Mouse (Mus musculus) embryonic facial prominence, embryonic 11.5 days (tissue): ENCODE data around the gene Itgbl1. TPM values are rescaled to one million over a fixed set of nuclear protein-coding genes. Genes with fewer than 3 reads are reported as not detected.

ENCODE experiments used
- ATAC-seq: fragments of 200-750 bp; cut with Nextera tagmentation; replicated peaks from 2 replicates; pipeline ENCODE4 v1.8.0; 2017; ENCODE audit warnings: low read depth; ENCODE audit not compliant: insufficient number of reproducible peaks, low FRiP score, low TSS enrichment
- DNase-seq: peaks from one replicate; pipeline ENCODE4 v3.0.0-alpha.2; 2015; ENCODE audit warnings: low spot score
- H3K27ac ChIP-seq: fragments of 300-500 bp; sonication (generic); replicated peaks from 2 replicates; pipeline ENCODE4 v1.5.1; 2014; ENCODE audit warnings: mild to moderate bottlenecking, low read depth, low read length, control low read depth
- H3K27me3 ChIP-seq: fragments of 300-500 bp; sonication (generic); 2 replicates; pipeline ENCODE4 v1.6.1; 2014; ENCODE audit warnings: mild to moderate bottlenecking, low read length, moderate library complexity, mixed read lengths; ENCODE audit not compliant: control insufficient read depth, insufficient read depth
- H3K36me3 ChIP-seq: fragments of 300-500 bp; sonication (generic); replicated peaks from 2 replicates; pipeline ENCODE4 v1.6.1; 2014; ENCODE audit warnings: low read depth, mild to moderate bottlenecking, low read length, moderate library complexity, mixed read lengths; ENCODE audit not compliant: control insufficient read depth, insufficient read depth
- H3K4me1 ChIP-seq: fragments of 300-500 bp; sonication (generic); 2 replicates; pipeline ENCODE4 v1.6.1; 2014; ENCODE audit warnings: low read length, mixed read lengths; ENCODE audit not compliant: control insufficient read depth, insufficient read depth
- H3K4me2 ChIP-seq: fragments of 300-500 bp; sonication (generic); 2 replicates; pipeline ENCODE4 v1.6.1; 2014; ENCODE audit warnings: low read depth, mild to moderate bottlenecking, control low read depth, low read length, moderate library complexity
- H3K4me3 ChIP-seq: fragments of 300-500 bp; sonication (generic); 2 replicates; pipeline ENCODE4 v1.5.1; 2014; ENCODE audit warnings: low read depth, low read length, control low read depth
- H3K9ac ChIP-seq: fragments of 300-500 bp; sonication (generic); replicated peaks from 2 replicates; pipeline ENCODE4 v1.6.1; 2014; ENCODE audit warnings: mild to moderate bottlenecking, control low read depth, low read length
- H3K9me3 ChIP-seq: fragments of 300-500 bp; sonication (generic); replicated peaks from 2 replicates; pipeline ENCODE4 v1.6.1; 2016; ENCODE audit warnings: mild to moderate bottlenecking, low read length, inconsistent platforms, mixed read lengths; ENCODE audit not compliant: control insufficient read depth
- WGBS: fragments of 180-500 bp; shearing (Covaris S2); extraction: QIAGEN DNeasy Blood & Tissue Kit; methylation state at CpG from one replicate; pipeline ENCODE4 v1.1.7; 2014; 5-methylcytosine and 5-hydroxymethylcytosine counted together
- polyA plus RNA-seq: library from polyadenylated mRNA; unstranded; fragments of >200 nt; fragmentation: Nextera tagmentation; extraction: Ambion mirVana; gene quantifications from 2 replicates; pipeline ENCODE4 v1.2.1, GENCODE M21; 2014

The Itgbl1 gene
- 0.17 and 0.32 TPM in 2 replicates for polyA plus RNA-seq

DNA sequence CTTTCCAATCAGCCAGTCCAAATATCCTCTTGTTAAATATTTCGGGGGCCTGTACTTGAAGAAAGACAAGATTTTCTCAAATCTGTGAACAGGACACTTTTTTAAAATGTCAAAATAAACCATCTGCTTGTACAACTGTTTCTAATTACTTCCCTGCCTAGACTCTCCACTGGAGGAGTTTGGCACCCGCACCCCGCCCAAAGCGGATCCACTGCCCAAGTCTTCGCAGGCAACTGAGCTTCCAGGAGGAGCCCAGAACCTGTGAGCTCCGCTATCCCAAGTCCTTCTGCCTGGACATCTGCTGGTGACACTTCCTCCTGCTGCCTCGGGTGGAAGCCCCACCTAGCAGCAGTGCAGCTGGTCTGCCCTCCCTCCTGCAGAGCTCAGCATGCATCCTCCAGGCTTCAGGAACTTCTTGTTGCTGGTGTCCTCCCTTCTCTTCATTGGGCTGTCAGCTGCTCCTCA lies at the start of gene Itgbl1:
Itgbl1 (plus strand) TSS at position 51 of the 465 bp plus-strand sequence.
- H3K27ac ChIP-seq, result no peak within 1 kb of the TSS
- no peak for ATAC-seq
- no peaks in the 10 kb centered on the region for H3K36me3 ChIP-seq
- no peak within 1 kb of the TSS for H3K9ac ChIP-seq
- WGBS, result 11% methylated on average over 7 of the region's 7 CpGs
- H3K4me2 ChIP-seq, result peak within 1 kb of the TSS; percentile 16; the same call in 1 of the 2 replicates
- no peaks in the 10 kb centered on the region for H3K9me3 ChIP-seq
- no peak within 1 kb of the TSS for H3K4me3 ChIP-seq
- H3K27me3 ChIP-seq, result no peaks in the 10 kb centered on the region
- no peaks in the 10 kb centered on the region for H3K4me1 ChIP-seq
- peak; percentile 53 for DNase-seq

DNA sequence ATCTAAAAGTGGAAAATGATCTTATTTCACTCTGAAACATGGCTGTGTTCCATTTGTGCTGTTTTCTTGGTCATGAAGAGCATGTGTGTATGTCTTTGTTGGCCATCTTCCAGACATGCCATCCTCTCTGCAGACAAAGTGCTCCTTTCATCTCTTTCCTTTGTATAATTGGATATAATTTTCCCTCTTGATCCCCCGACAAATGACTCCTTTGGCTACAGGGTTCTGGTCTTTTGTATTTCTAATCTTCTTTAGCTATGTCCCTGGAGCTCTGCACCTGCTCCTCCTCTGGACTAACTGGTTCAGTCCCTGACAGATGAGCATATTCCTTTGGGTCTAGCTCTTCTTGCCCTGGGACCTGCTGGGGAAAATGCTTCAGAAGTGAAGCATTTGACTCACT lies 36.8 kb upstream of the Itgbl1 start:
- Histone ChIP-seq H3K9ac (no peak overlapping the region), H3K36me3 (no peaks in the 10 kb centered on the region), H3K4me3 (no peak overlapping the region), H3K27me3 (no peaks in the 10 kb centered on the region), H3K27ac (no peak overlapping the region), H3K9me3 (no peaks in the 10 kb centered on the region), H3K4me2 (no peak overlapping the region), H3K4me1 (no peaks in the 10 kb centered on the region)
- WGBS, result 25% methylated on average over 1 of the region's 1 CpGs
- DNase-seq (no peak), ATAC-seq (peak; percentile 35; the same call in 1 of the 2 replicates)

DNA sequence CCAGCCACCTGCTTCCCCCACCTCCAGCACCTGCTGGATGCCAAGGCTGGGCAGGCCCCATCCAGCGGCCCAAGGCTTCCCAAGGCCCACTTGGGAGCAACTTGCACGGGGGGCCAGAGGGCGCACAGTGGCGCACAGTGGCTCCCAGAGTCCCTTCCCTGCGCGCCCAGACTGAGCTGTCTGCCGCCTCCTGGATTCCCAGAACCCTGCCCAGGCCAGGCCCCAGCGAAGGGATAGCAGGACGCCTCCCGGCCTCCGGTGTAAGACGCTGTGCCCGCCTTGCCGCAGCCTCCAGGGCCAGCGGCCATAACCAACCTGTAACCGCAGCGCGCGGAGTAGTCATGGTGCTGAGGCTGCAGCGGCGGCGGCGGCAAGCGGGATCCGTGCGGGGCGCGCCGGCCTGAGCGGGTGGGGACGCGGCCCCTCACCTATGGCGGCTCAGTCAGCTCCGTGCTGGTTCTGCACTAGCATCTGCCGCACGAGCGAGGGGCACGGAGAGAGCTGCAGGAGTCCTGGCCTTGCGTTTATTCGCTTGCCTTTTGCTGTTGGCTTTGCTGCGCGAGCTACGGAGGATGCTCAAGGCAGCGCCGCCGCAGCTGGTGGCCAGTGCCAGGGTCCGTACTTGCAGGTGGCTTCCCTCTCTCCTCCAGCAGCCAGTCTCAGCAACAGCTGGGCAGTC lies 33.1 kb upstream of the Itgbl1 start, which contains the start of gene Nalcn:
Nalcn (minus strand) TSS at position 644 of the 679 bp plus-strand sequence.
- Histone ChIP-seq H3K4me1 (no peaks in the 10 kb centered on the region), H3K27ac (no peak within 1 kb of the TSS), H3K9ac (peak within 1 kb of the TSS; percentile 59), H3K27me3 (no peaks in the 10 kb centered on the region), H3K4me2 (peak within 1 kb of the TSS; percentile 91), H3K4me3 (peak within 1 kb of the TSS; percentile 51), H3K9me3 (no peaks in the 10 kb centered on the region), H3K36me3 (no peaks in the 10 kb centered on the region)
- 2% methylated on average over 36 of the region's 47 CpGs for WGBS
- DNase-seq, result peak; percentile 48
- ATAC-seq, result peak; percentile 87

DNA sequence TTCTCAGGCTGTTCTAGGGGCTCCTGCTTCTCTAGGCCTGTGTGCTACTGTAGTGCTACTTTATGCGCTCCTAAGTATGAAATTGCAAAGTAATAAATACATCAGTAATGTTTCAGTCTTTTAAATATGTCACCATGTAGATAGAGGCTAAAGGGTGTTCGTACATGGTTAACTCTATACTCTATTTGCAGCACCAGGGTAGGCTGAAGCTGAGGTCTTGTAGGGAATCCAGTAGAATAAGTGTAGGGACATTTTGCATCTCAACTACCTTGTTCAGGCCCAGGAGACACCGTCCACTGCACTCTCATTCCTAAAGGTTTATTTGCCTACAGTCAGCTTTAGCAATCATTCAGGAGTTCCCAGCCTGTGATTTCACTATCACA lies 32.6 kb upstream of the Itgbl1 start:
- ATAC-seq, result no peak
- H3K27ac ChIP-seq, result no peak overlapping the region

DNA sequence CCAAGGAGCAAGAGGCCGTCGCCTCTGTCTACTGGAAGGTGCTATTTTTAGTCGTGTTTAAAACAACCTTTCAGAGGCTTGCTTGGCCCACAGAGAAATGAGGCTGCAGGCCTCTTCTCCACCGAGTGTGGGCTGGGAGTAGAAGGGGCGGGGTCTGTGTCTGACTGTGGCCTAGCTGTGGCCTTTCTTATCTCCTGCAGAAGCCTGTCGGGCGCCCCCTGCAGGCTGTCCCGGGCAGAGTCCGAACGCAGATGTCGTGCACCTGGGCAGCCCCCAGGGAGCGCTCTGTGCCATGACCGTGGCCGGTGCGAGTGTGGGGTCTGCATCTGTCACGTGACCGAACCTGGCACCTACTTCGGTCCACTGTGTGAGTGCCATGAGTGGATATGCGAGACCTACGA lies 1.3 kb downstream of the Itgbl1 start:
- Histone ChIP-seq H3K27me3 (no peaks in the 10 kb centered on the region), H3K4me2 (no peak overlapping the region), H3K9me3 (no peaks in the 10 kb centered on the region), H3K4me3 (no peak overlapping the region), H3K27ac (no peak overlapping the region), H3K9ac (no peak overlapping the region), H3K36me3 (no peaks in the 10 kb centered on the region), H3K4me1 (no peaks in the 10 kb centered on the region)
- WGBS, result 20% methylated on average over 20 of the region's 20 CpGs
- peak; percentile 92 for ATAC-seq
- peak; percentile 54 for DNase-seq

More for the DNA sequence above, 32.6 kb upstream of the Itgbl1 start:
- peak overlapping the region; percentile 51 for H3K4me3 ChIP-seq
- 58% methylated on average over 3 of the region's 3 CpGs for WGBS
- peak overlapping the region; percentile 59 for H3K9ac ChIP-seq
- DNase-seq, result no peak
- H3K27me3 ChIP-seq, result no peaks in the 10 kb centered on the region
- no peaks in the 10 kb centered on the region for H3K36me3 ChIP-seq
- no peaks in the 10 kb centered on the region for H3K9me3 ChIP-seq
- H3K4me1 ChIP-seq, result no peaks in the 10 kb centered on the region
- peak overlapping the region; percentile 91 for H3K4me2 ChIP-seq

DNA sequence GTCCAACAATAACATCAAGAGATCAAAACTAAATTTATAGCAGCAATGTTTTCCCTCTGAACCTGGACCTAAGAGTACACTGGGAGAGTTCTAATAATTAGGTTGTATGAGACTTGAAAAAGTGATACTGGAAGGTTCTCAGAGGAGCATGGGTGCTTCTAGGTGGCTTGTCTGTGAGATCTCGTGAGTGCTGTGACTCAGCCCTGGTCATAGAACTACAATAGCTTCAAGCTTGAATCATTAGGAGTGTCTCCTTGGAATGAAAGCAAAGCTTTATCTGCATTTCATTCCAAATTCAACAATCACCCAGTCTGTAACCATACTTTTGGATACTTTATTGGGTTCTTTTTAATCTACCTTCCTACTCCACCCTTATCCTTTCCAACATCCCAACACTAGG lies 2.6 kb downstream of the Itgbl1 start:
- no peak overlapping the region for H3K4me2 ChIP-seq
- H3K9ac ChIP-seq, result no peak overlapping the region
- DNase-seq, result no peak
- H3K9me3 ChIP-seq, result no peaks in the 10 kb centered on the region
- no peak overlapping the region for H3K4me3 ChIP-seq
- no peak for ATAC-seq
- H3K4me1 ChIP-seq, result no peaks in the 10 kb centered on the region
- no peaks in the 10 kb centered on the region for H3K36me3 ChIP-seq
- H3K27me3 ChIP-seq, result no peaks in the 10 kb centered on the region
- no peak overlapping the region for H3K27ac ChIP-seq
- 82% methylated on average over 1 of the region's 1 CpGs for WGBS

DNA sequence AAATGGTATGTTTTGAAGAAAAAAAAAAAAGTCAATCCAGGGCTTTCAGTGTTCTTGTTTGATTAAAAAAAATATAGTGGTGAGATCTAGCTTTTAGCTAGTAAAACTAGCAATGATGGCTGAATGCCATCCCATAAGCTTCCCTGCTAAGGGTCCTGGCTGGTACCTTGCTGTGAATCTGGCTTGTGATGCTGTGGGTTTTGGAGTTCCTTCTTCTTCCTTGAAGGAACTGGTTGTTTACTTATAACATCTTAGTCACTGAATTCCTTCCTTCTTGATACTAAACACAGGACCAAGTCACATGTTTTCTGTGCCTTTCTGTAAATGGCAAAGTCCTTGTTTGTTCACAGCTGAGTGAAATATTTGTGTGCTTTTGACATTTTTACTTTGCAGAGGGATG lies 3.4 kb downstream of the Itgbl1 start:
- no peak overlapping the region for H3K4me2 ChIP-seq
- no peak overlapping the region for H3K9ac ChIP-seq
- no peaks in the 10 kb centered on the region for H3K36me3 ChIP-seq
- no peak for ATAC-seq
- H3K9me3 ChIP-seq, result no peaks in the 10 kb centered on the region
- H3K4me1 ChIP-seq, result no peaks in the 10 kb centered on the region
- H3K4me3 ChIP-seq, result no peak overlapping the region
- DNase-seq, result no peak
- H3K27ac ChIP-seq, result no peak overlapping the region
- H3K27me3 ChIP-seq, result no peaks in the 10 kb centered on the region

DNA sequence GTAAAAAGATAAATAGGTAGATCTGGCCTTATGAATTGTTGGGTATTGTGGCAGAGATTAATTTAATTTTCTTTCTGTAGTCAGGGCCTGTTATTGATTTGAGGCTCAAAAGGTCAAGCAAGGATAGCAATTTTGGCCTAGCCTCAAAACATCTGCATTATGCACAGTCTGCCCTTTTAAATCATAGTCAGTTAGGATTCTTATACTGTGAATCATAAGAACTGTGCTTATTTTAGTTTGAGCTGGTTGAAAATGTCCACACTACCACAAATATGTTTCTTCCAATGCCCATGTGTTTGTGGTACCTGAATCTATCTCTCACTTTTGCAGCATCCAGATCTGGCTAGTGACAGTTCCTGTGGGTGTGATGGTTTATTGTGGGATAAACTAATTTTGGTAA lies 4.7 kb downstream of the Itgbl1 start:
- no peaks in the 10 kb centered on the region for H3K4me1 ChIP-seq
- no peaks in the 10 kb centered on the region for H3K36me3 ChIP-seq
- H3K4me2 ChIP-seq, result no peak overlapping the region
- no peaks in the 10 kb centered on the region for H3K27me3 ChIP-seq
- H3K27ac ChIP-seq, result no peak overlapping the region
- no peak overlapping the region for H3K9ac ChIP-seq
- no peak overlapping the region for H3K4me3 ChIP-seq
- ATAC-seq (no peak), DNase-seq (no peak)
- no peaks in the 10 kb centered on the region for H3K9me3 ChIP-seq
